Mouse (Mus musculus) cerebellum, adult 9-11 months (tissue): ENCODE data around the gene 1500009C09Rik.

Source experiments
- DNase-seq: peaks from one replicate; pipeline ENCODE4 v3.0.0; 2022

Gene 1500009C09Rik

GRCm38 (mm10) chr15:82255944-82256383 is 3.8 kb downstream of the 1500009C09Rik start:
- DNase-seq: peak; percentile 88

GRCm38 (mm10) chr15:82259510-82259909 is 7.3 kb downstream of the 1500009C09Rik start:
- DNase-seq: peak; percentile 69

GRCm38 (mm10) chr15:82266356-82266755 is 14.2 kb downstream of the 1500009C09Rik start:
- peak; percentile 65 for DNase-seq

- peak; percentile 56 for DNase-seq
Observed at GRCm38 (mm10) chr15:82268185-82268584, 16.0 kb downstream of the 1500009C09Rik start.

GRCm38 (mm10) chr15:82268783-82269182 is 16.6 kb downstream of the 1500009C09Rik start:
- peak; percentile 88 for DNase-seq

GRCm38 (mm10) chr15:82271201-82271600 is 19.0 kb downstream of the 1500009C09Rik start:
- DNase-seq: peak; percentile 88

GRCm38 (mm10) chr15:82272295-82272694 is 20.1 kb downstream of the 1500009C09Rik start:
- DNase-seq: peak; percentile 78

- DNase-seq: no peak
Observed at GRCm38 (mm10) chr15:82274593-82274926, 22.4 kb downstream of the 1500009C09Rik start, which contains the start of gene Sept3. TSS of gene Sept3 (plus strand) at chr15:82274893.

GRCm38 (mm10) chr15:82274927-82275901 is 23.0 kb downstream of the 1500009C09Rik start:
- peak; percentile 87 for DNase-seq

- DNase-seq: peak; percentile 95
Observed at GRCm38 (mm10) chr15:82277591-82277990, 25.4 kb downstream of the 1500009C09Rik start.

GRCm38 (mm10) chr15:82280638-82281037 is 28.4 kb downstream of the 1500009C09Rik start:
- peak; percentile 39 for DNase-seq

GRCm38 (mm10) chr15:82286157-82286556 is 34.0 kb downstream of the 1500009C09Rik start:
- peak; percentile 3 for DNase-seq

- DNase-seq: no peak
Observed at GRCm38 (mm10) chr15:82290252-82290651, 38.1 kb downstream of the 1500009C09Rik start.

GRCm38 (mm10) chr15:82292851-82293250 is 40.7 kb downstream of the 1500009C09Rik start:
- DNase-seq: no peak

GRCm38 (mm10) chr15:82293271-82293711 is 41.1 kb downstream of the 1500009C09Rik start:
- peak; percentile 31 for DNase-seq

GRCm38 (mm10) chr15:82294059-82294458 is 41.9 kb downstream of the 1500009C09Rik start:
- peak; percentile 42 for DNase-seq

- no peak for DNase-seq
Observed at GRCm38 (mm10) chr15:82298764-82299561, 46.8 kb downstream of the 1500009C09Rik start, which contains the start of gene Wbp2nl. TSS of gene Wbp2nl (plus strand) at chr15:82298954.

GRCm38 (mm10) chr15:82307107-82307506 is 54.9 kb downstream of the 1500009C09Rik start:
- no peak for DNase-seq

- no peak for DNase-seq
Observed at GRCm38 (mm10) chr15:82308416-82308815, 56.2 kb downstream of the 1500009C09Rik start.
